Mouse (Mus musculus): Measurements from ENCODE around the gene Nav2. TPM values are rescaled to one million over a fixed set of nuclear protein-coding genes. Genes with fewer than 3 reads are reported as not detected.

The Nav2 gene
- total and polyA plus RNA-seq, 3 experiments, result 1.0 TPM; not detected in 2

GRCm38 (mm10) chr7:49017794-49018193 is 109.3 kb downstream of the Nav2 start:
- H3K4me1 ChIP-seq (ENCODE audit: insufficient read depth, low read depth, low read length), result no peaks in the 10 kb centered on the region
- no peak overlapping the region for H3K4me3 ChIP-seq (ENCODE audit: low read depth, low read length)
- no peaks in the 10 kb centered on the region for H3K36me3 ChIP-seq (replicated peaks)
- DNase-seq (ENCODE audit: low spot score) (no peak), ATAC-seq (ENCODE audit: extremely low read depth, insufficient number of reproducible peaks, low FRiP score, poor library complexity, severe bottlenecking) (no peak)
- TF ChIP-seq TAL1 (conservative IDR thresholded peaks at IDR 0.05; ENCODE audit: low read depth, low read length) (no peak), POLR2AphosphoS5 (IDR thresholded peaks at IDR 0.05; ENCODE audit: insufficient replicate concordance, low read depth, low read length) (no peak), CTCF (IDR thresholded peaks at IDR 0.05; ENCODE audit: low read depth, low read length) (no peak)
- H3K9me3 ChIP-seq (replicated peaks), result peaks cover 59% of the 10 kb centered on the region
- H3K27me3 ChIP-seq (ENCODE audit: insufficient read depth, low read length), result no peaks in the 10 kb centered on the region

- H3K4me1 ChIP-seq (ENCODE audit: insufficient read depth, low read depth, low read length), result no peaks in the 10 kb centered on the region
- TF ChIP-seq GATA2 (IDR thresholded peaks at IDR 0.05; ENCODE audit: borderline replicate concordance, low read depth, low read length) (no peak), POLR2AphosphoS5 (IDR thresholded peaks at IDR 0.05; ENCODE audit: insufficient replicate concordance, low read depth, low read length) (no peak), TAL1 (conservative IDR thresholded peaks at IDR 0.05; ENCODE audit: low read depth, low read length) (no peak), GATA1 (IDR thresholded peaks at IDR 0.05; ENCODE audit: borderline replicate concordance, low read length) (no peak), CTCF (IDR thresholded peaks at IDR 0.05; ENCODE audit: low read depth, low read length) (no peak)
- ATAC-seq (ENCODE audit: extremely low read depth, insufficient number of reproducible peaks, low FRiP score, poor library complexity, severe bottlenecking), result no peak
These were observed 110.0 kb downstream of the Nav2 start for GRCm38 (mm10) chr7:49018478-49018914.

GRCm38 (mm10) chr7:49025026-49025815 is 116.7 kb downstream of the Nav2 start:
- TF ChIP-seq GATA1 (IDR thresholded peaks at IDR 0.05; ENCODE audit: borderline replicate concordance, low read length), result no peak
- no peak for TF ChIP-seq TAL1 (conservative IDR thresholded peaks at IDR 0.05; ENCODE audit: low read depth, low read length)
- TF ChIP-seq CTCF (IDR thresholded peaks at IDR 0.05; ENCODE audit: low read depth, low read length), result no peak
- TF ChIP-seq GATA2 (IDR thresholded peaks at IDR 0.05; ENCODE audit: borderline replicate concordance, low read depth, low read length), result no peak
- TF ChIP-seq POLR2AphosphoS5 (IDR thresholded peaks at IDR 0.05; ENCODE audit: insufficient replicate concordance, low read depth, low read length), result no peak
- Histone ChIP-seq H3K27me3 (ENCODE audit: insufficient read depth, low read length) (no peaks in the 10 kb centered on the region), H3K36me3 (replicated peaks) (no peaks in the 10 kb centered on the region), H3K4me1 (ENCODE audit: insufficient read depth, low read depth, low read length) (no peaks in the 10 kb centered on the region), H3K4me3 (ENCODE audit: low read depth, low read length) (no peak overlapping the region), H3K9me3 (replicated peaks) (peaks cover 69% of the 10 kb centered on the region)
- ATAC-seq (ENCODE audit: extremely low read depth, insufficient number of reproducible peaks, low FRiP score, poor library complexity, severe bottlenecking), result no peak
- DNase-seq (ENCODE audit: low spot score), result no peak

More at GRCm38 (mm10) chr7:49018478-49018914, 110.0 kb downstream of the Nav2 start:
- H3K27me3 ChIP-seq (ENCODE audit: insufficient read depth, low read length), result no peaks in the 10 kb centered on the region
- H3K9me3 ChIP-seq (replicated peaks), result peaks cover 59% of the 10 kb centered on the region
- H3K36me3 ChIP-seq (replicated peaks), result no peaks in the 10 kb centered on the region
- no peak for DNase-seq (ENCODE audit: low spot score)
- H3K4me3 ChIP-seq (ENCODE audit: low read depth, low read length), result no peak overlapping the region

GRCm38 (mm10) chr7:49025991-49026390 is 117.5 kb downstream of the Nav2 start:
- DNase-seq (ENCODE audit: low spot score), result no peak

GRCm38 (mm10) chr7:49026466-49026865 is 118.0 kb downstream of the Nav2 start:
- no peak for DNase-seq (ENCODE audit: low spot score)
- no peaks in the 10 kb centered on the region for H3K36me3 ChIP-seq (replicated peaks)
- H3K9me3 ChIP-seq (replicated peaks), result peaks cover 62% of the 10 kb centered on the region
- no peak for ATAC-seq (ENCODE audit: extremely low read depth, insufficient number of reproducible peaks, low FRiP score, poor library complexity, severe bottlenecking)
- H3K4me1 ChIP-seq (ENCODE audit: insufficient read depth, low read depth, low read length), result no peaks in the 10 kb centered on the region
- H3K27me3 ChIP-seq (ENCODE audit: insufficient read depth, low read length), result no peaks in the 10 kb centered on the region
- TF ChIP-seq TAL1 (conservative IDR thresholded peaks at IDR 0.05; ENCODE audit: low read depth, low read length) (no peak), GATA1 (IDR thresholded peaks at IDR 0.05; ENCODE audit: borderline replicate concordance, low read length) (no peak), POLR2AphosphoS5 (IDR thresholded peaks at IDR 0.05; ENCODE audit: insufficient replicate concordance, low read depth, low read length) (no peak), GATA2 (IDR thresholded peaks at IDR 0.05; ENCODE audit: borderline replicate concordance, low read depth, low read length) (no peak), CTCF (IDR thresholded peaks at IDR 0.05; ENCODE audit: low read depth, low read length) (no peak)
- no peak overlapping the region for H3K4me3 ChIP-seq (ENCODE audit: low read depth, low read length)

More at GRCm38 (mm10) chr7:49025991-49026390, 117.5 kb downstream of the Nav2 start:
- H3K4me1 ChIP-seq (ENCODE audit: insufficient read depth, low read depth, low read length), result no peaks in the 10 kb centered on the region
- H3K9me3 ChIP-seq (replicated peaks), result peaks cover 62% of the 10 kb centered on the region
- no peaks in the 10 kb centered on the region for H3K27me3 ChIP-seq (ENCODE audit: insufficient read depth, low read length)
- no peak overlapping the region for H3K4me3 ChIP-seq (ENCODE audit: low read depth, low read length)
- no peak for ATAC-seq (ENCODE audit: extremely low read depth, insufficient number of reproducible peaks, low FRiP score, poor library complexity, severe bottlenecking)
- H3K36me3 ChIP-seq (replicated peaks), result no peaks in the 10 kb centered on the region
- TF ChIP-seq TAL1 (conservative IDR thresholded peaks at IDR 0.05; ENCODE audit: low read depth, low read length) (no peak), GATA1 (IDR thresholded peaks at IDR 0.05; ENCODE audit: borderline replicate concordance, low read length) (no peak), POLR2AphosphoS5 (IDR thresholded peaks at IDR 0.05; ENCODE audit: insufficient replicate concordance, low read depth, low read length) (no peak), CTCF (IDR thresholded peaks at IDR 0.05; ENCODE audit: low read depth, low read length) (no peak), GATA2 (IDR thresholded peaks at IDR 0.05; ENCODE audit: borderline replicate concordance, low read depth, low read length) (no peak)

- H3K9me3 ChIP-seq (replicated peaks), result peaks cover 57% of the 10 kb centered on the region
- DNase-seq (ENCODE audit: low spot score) (no peak), ATAC-seq (ENCODE audit: extremely low read depth, insufficient number of reproducible peaks, low FRiP score, poor library complexity, severe bottlenecking) (no peak)
- no peaks in the 10 kb centered on the region for H3K27me3 ChIP-seq (ENCODE audit: insufficient read depth, low read length)
- H3K36me3 ChIP-seq (replicated peaks), result no peaks in the 10 kb centered on the region
- no peak overlapping the region for H3K4me3 ChIP-seq (ENCODE audit: low read depth, low read length)
- no peaks in the 10 kb centered on the region for H3K4me1 ChIP-seq (ENCODE audit: insufficient read depth, low read depth, low read length)
- TF ChIP-seq POLR2AphosphoS5 (IDR thresholded peaks at IDR 0.05; ENCODE audit: insufficient replicate concordance, low read depth, low read length), result no peak
- no peak for TF ChIP-seq TAL1 (conservative IDR thresholded peaks at IDR 0.05; ENCODE audit: low read depth, low read length)
- TF ChIP-seq GATA1 (IDR thresholded peaks at IDR 0.05; ENCODE audit: borderline replicate concordance, low read length), result no peak
- TF ChIP-seq CTCF (IDR thresholded peaks at IDR 0.05; ENCODE audit: low read depth, low read length), result no peak
- no peak for TF ChIP-seq GATA2 (IDR thresholded peaks at IDR 0.05; ENCODE audit: borderline replicate concordance, low read depth, low read length)
These were observed 120.9 kb downstream of the Nav2 start for GRCm38 (mm10) chr7:49029282-49030012.
